Mouse (Mus musculus) CD4-positive naive resting alpha-beta T cell, adult 57 days (primary cell): ENCODE measurements around the gene Lbh. TPM values are rescaled to one million over a fixed set of nuclear protein-coding genes. Genes with fewer than 3 reads are reported as not detected.

ENCODE experiments used
- total RNA-seq: library from RNA; stranded (reverse); gene quantifications from one replicate; pipeline ENCODE4 v1.2.4, GENCODE M21; 2023

The Lbh gene
- total RNA-seq, result 241 TPM

DNA sequence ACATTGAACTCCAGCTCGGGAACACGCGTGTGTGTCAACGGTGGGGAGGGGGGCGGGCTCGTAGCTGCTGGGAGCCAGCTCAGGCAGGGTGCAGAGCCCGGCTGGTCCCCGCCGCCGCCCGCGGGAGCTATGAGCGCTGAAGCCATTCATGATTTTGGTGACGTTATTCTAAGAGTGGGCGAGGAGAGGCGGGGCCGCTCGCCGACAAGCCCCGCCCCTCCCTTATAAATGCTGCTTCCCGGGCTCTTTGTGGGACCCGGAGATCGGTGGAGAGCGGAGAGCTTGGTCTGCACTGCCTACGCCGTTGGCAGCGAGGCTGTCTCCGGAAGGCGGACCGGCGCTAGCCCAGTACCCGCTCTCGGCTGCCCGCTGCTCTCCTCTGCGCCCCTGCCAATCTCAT lies at the start of gene Lbh:
Gene Lbh (plus strand): TSS at position 253 of the 400 bp plus-strand sequence.

Other genes with a start within 250 kb of the Lbh start
- 121 TPM for gene Ypel5, start 81.9 kb upstream of the Lbh start, total RNA-seq
- gene Lclat1, start 189.7 kb downstream of the Lbh start, total RNA-seq, result 15.1 TPM